Mouse (Mus musculus): ENCODE measurements at regions not wholly inside any gene's neighbourhood (a gene's known extent, or its start where the extent isn't known, plus 50 kb on each side); places are given as distances from the start of the nearest gene placed in this dataset.

DNA sequence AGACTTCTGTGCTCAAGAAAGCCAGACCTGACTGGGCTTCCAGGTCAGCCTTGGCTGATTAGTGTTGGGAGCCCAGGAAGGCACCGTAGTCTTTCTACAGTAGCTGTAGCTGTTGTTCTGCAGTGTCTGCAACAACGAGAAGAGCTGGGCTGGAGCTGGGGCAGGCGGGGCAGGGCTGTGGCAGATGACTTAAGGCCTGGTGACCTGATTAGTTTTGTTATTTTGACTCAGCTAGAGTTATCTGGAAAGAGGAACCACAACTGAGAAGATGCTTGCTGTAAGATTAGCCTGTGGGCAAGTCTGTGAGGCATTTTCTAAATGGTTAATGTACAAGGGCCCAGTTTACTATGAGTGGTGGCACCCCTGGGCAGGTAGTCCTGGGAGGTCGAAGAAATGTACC, 104.3 kb downstream of the Plxna1 start:
- ATAC-seq (ENCODE audit: low FRiP score, low read depth) (no peak), DNase-seq (ENCODE audit: low spot score) (no peak)
- no peaks in the 10 kb centered on the region for H3K27me3 ChIP-seq (ENCODE audit: control insufficient read depth, insufficient read depth, low read length)
- H3K27ac ChIP-seq (replicated peaks; ENCODE audit: low read depth, low read length) = no peak overlapping the region
- 83% methylated on average over 4 of the region's 4 CpGs for WGBS
- H3K9ac ChIP-seq (ENCODE audit: low read depth, low read length, severe bottlenecking) = no peak overlapping the region
- no peak overlapping the region for H3K4me3 ChIP-seq (replicated peaks; ENCODE audit: low read length)
- H3K9me3 ChIP-seq (ENCODE audit: control insufficient read depth, low read length) = no peaks in the 10 kb centered on the region
- no peaks in the 10 kb centered on the region for H3K36me3 ChIP-seq (ENCODE audit: control insufficient read depth, insufficient read depth, low read length)
- no peak overlapping the region for H3K4me2 ChIP-seq (replicated peaks; ENCODE audit: low read depth, low read length, severe bottlenecking)
- TF ChIP-seq POLR2A (IDR thresholded peaks at IDR 0.05; ENCODE audit: borderline replicate concordance, extremely low read depth, insufficient read depth, insufficient read length) = no peak
- no peaks in the 10 kb centered on the region for H3K4me1 ChIP-seq (ENCODE audit: control insufficient read depth, insufficient read depth, low read length)

DNA sequence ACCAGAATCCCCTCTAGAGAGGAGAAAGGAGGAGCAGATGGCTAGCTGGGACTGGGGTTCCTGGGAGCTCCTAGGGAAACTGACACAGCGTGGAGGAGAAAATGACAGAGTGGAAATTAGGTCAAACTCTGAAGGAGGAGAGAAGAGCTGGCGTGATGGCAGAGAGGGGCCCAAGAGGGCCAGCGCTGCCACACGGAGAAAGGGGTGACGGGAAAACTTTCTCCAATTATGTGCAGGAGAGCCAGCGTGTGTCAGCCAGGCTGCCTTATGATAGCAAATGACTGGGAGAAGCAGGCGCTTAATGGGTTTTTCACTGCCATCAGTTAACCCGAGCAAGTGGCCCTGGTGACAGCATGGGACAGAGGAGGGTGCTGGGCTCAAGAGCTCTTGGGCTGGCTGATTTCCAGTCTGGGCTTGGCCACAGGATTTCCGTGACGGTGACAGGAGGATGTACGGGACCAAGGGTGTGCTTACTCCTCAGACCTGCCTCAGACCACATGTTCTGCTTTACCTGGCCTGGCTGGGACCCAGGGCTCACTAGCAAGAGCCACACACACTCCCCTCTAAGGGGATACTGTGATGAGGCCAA, 102.9 kb downstream of the Plxna1 start:
- TF ChIP-seq POLR2A (IDR thresholded peaks at IDR 0.05; ENCODE audit: borderline replicate concordance, extremely low read depth, insufficient read depth, insufficient read length) = no peak
- H3K4me2 ChIP-seq (replicated peaks; ENCODE audit: low read depth, low read length, severe bottlenecking) = no peak overlapping the region
- no peak overlapping the region for H3K27ac ChIP-seq (replicated peaks; ENCODE audit: low read depth, low read length)
- no peaks in the 10 kb centered on the region for H3K36me3 ChIP-seq (ENCODE audit: control insufficient read depth, insufficient read depth, low read length)
- no peak overlapping the region for H3K9ac ChIP-seq (ENCODE audit: low read depth, low read length, severe bottlenecking)
- no peaks in the 10 kb centered on the region for H3K9me3 ChIP-seq (ENCODE audit: control insufficient read depth, low read length)
- ATAC-seq (ENCODE audit: low FRiP score, low read depth) (no peak), DNase-seq (ENCODE audit: low spot score) (no peak)
- no peak overlapping the region for H3K4me3 ChIP-seq (replicated peaks; ENCODE audit: low read length)
- no peaks in the 10 kb centered on the region for H3K27me3 ChIP-seq (ENCODE audit: control insufficient read depth, insufficient read depth, low read length)
- 73% methylated on average over 11 of the region's 11 CpGs for WGBS
- H3K4me1 ChIP-seq (ENCODE audit: control insufficient read depth, insufficient read depth, low read length) = no peaks in the 10 kb centered on the region

DNA sequence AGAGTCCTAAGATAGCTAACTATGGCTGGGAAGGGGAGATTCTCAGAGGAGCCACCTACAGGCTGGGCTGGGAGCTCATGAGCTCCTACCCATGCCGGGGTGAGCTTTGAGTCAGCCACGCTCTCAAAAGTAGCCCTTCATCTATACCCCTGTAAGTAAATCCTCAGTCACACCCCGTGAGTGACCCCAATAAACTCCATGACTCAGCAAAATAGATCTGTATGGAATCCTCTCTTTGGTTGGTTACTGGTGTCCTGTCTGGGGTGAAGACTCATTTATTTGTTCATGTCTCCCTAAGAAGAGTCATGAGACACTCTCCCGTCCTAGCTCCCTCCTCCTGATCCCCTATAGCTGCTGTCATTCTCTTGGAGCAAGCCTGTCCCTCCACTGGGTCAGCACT, 99.5 kb downstream of the Plxna1 start:
- no peak for TF ChIP-seq POLR2A (IDR thresholded peaks at IDR 0.05; ENCODE audit: borderline replicate concordance, extremely low read depth, insufficient read depth, insufficient read length)
- no peak overlapping the region for H3K27ac ChIP-seq (replicated peaks; ENCODE audit: low read depth, low read length)
- no peaks in the 10 kb centered on the region for H3K36me3 ChIP-seq (ENCODE audit: control insufficient read depth, insufficient read depth, low read length)
- no peak overlapping the region for H3K4me3 ChIP-seq (replicated peaks; ENCODE audit: low read length)
- ATAC-seq (ENCODE audit: low FRiP score, low read depth) (no peak), DNase-seq (ENCODE audit: low spot score) (no peak)
- no peak overlapping the region for H3K4me2 ChIP-seq (replicated peaks; ENCODE audit: low read depth, low read length, severe bottlenecking)
- H3K4me1 ChIP-seq (ENCODE audit: control insufficient read depth, insufficient read depth, low read length) = no peaks in the 10 kb centered on the region
- no peaks in the 10 kb centered on the region for H3K27me3 ChIP-seq (ENCODE audit: control insufficient read depth, insufficient read depth, low read length)
- no peak overlapping the region for H3K9ac ChIP-seq (ENCODE audit: low read depth, low read length, severe bottlenecking)
- WGBS = 76% methylated on average over 4 of the region's 4 CpGs
- no peaks in the 10 kb centered on the region for H3K9me3 ChIP-seq (ENCODE audit: control insufficient read depth, low read length)

DNA sequence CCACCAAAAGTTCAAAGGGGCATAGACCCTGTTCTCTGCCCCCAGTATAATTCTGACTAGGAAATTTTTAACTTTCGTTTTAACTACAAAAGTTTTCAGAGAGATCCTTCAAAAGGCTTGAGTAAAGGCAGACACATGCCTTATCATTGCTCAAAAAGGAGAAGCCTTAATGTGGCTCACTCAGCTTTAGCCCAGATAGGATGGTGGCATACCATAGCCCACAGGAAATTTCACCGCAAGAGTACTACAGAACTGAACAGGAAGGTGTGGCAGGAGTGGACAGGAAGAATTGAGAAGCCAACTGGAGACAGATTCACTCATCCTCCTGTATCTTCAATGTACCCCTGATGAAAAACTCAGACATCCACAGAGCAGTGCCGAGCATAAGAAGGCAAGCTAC, 97.1 kb downstream of the Plxna1 start:
- no peaks in the 10 kb centered on the region for H3K9me3 ChIP-seq (ENCODE audit: control insufficient read depth, low read length)
- no peaks in the 10 kb centered on the region for H3K27me3 ChIP-seq (ENCODE audit: control insufficient read depth, insufficient read depth, low read length)
- no peaks in the 10 kb centered on the region for H3K4me1 ChIP-seq (ENCODE audit: control insufficient read depth, insufficient read depth, low read length)
- no peaks in the 10 kb centered on the region for H3K36me3 ChIP-seq (ENCODE audit: control insufficient read depth, insufficient read depth, low read length)
- H3K4me2 ChIP-seq (replicated peaks; ENCODE audit: low read depth, low read length, severe bottlenecking) = no peak overlapping the region
- no peak for TF ChIP-seq POLR2A (IDR thresholded peaks at IDR 0.05; ENCODE audit: borderline replicate concordance, extremely low read depth, insufficient read depth, insufficient read length)
- H3K27ac ChIP-seq (replicated peaks; ENCODE audit: low read depth, low read length) = no peak overlapping the region
- no peak overlapping the region for H3K4me3 ChIP-seq (replicated peaks; ENCODE audit: low read length)
- H3K9ac ChIP-seq (ENCODE audit: low read depth, low read length, severe bottlenecking) = no peak overlapping the region
- 82% methylated on average over 3 of the region's 3 CpGs for WGBS
- DNase-seq (ENCODE audit: low spot score) (no peak), ATAC-seq (ENCODE audit: low FRiP score, low read depth) (no peak)
